Mouse (Mus musculus) liver, adult 2 months (tissue): ENCODE data around the gene Syn3.

Experiments
- CTCF ChIP-seq: fragments of 200-500 bp; IDR thresholded peaks from 2 replicates; pipeline ENCODE4 v1.5.1; 2011; ENCODE audit warnings: low read depth, low read length, control low read depth
- POLR2A ChIP-seq: fragments of 200-500 bp; IDR thresholded peaks from 2 replicates; pipeline ENCODE4 v1.6.1; 2011; ENCODE audit warnings: low read length, control low read depth; ENCODE audit not compliant: insufficient read depth; ENCODE audit errors: extremely low read depth

DNA sequence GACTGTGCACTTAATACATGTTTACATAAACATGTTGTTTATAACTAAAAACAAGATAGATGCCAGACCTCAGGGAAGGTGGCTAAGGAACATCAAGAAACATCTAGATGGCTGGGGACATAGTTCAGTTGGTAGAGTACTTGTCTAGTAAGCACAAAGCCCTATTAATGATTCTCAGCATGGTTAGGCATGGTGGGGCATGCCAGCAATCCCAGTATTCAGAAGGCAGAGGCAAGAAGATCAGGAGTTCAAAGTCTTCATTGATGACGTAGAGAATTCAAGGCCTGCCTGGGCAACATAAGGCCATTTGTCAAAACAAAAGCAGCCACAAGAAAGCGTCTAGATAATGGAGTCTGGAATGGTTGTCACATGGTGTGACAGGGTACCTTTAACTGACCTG is 441.0 kb downstream of the Syn3 start:
- no peak for TF ChIP-seq CTCF
- TF ChIP-seq POLR2A = no peak
